Mouse (Mus musculus): ENCODE measurements around the gene Dcp1b.
A peak's percentile ranks its signal among the peaks of the same experiment; 100 is the strongest.

Gene Dcp1b

GRCm38 (mm10) chr6:119175078-119175853, at the start of gene Dcp1b:
Dcp1b (plus strand) TSS chr6:119175253.
- DNase-seq = peak; percentile 82

- no peak for DNase-seq
Observed at GRCm38 (mm10) chr6:119126991-119127390, 48.1 kb upstream of the Dcp1b start.

GRCm38 (mm10) chr6:119128076-119128475, 47.0 kb upstream of the Dcp1b start:
- no peak for DNase-seq

- no peak for DNase-seq
Observed at GRCm38 (mm10) chr6:119128521-119128920, 46.5 kb upstream of the Dcp1b start.

- no peak for DNase-seq
Observed at GRCm38 (mm10) chr6:119129664-119130063, 45.4 kb upstream of the Dcp1b start.

- no peak for DNase-seq
Observed at GRCm38 (mm10) chr6:119132111-119132735, 42.8 kb upstream of the Dcp1b start.

- no peak for DNase-seq
Observed at GRCm38 (mm10) chr6:119132863-119133262, 42.2 kb upstream of the Dcp1b start.

GRCm38 (mm10) chr6:119137768-119138167, 37.3 kb upstream of the Dcp1b start:
- no peak for DNase-seq

- DNase-seq = no peak
Observed at GRCm38 (mm10) chr6:119139561-119139960, 35.5 kb upstream of the Dcp1b start.

GRCm38 (mm10) chr6:119145109-119145508, 29.9 kb upstream of the Dcp1b start:
- no peak for DNase-seq

GRCm38 (mm10) chr6:119165677-119166076, 9.4 kb upstream of the Dcp1b start:
- no peak for DNase-seq

GRCm38 (mm10) chr6:119174307-119175074, 562 bp upstream of the Dcp1b start:
- DNase-seq = no peak

- no peak for DNase-seq
Observed at GRCm38 (mm10) chr6:119176103-119176502, 1.1 kb downstream of the Dcp1b start.

GRCm38 (mm10) chr6:119177101-119177500, 2.0 kb downstream of the Dcp1b start:
- no peak for DNase-seq

- DNase-seq = no peak
Observed at GRCm38 (mm10) chr6:119180188-119180587, 5.1 kb downstream of the Dcp1b start.

GRCm38 (mm10) chr6:119182211-119182610, 7.2 kb downstream of the Dcp1b start:
- no peak for DNase-seq

GRCm38 (mm10) chr6:119183781-119184180, 8.7 kb downstream of the Dcp1b start:
- DNase-seq = no peak

GRCm38 (mm10) chr6:119186658-119187057, 11.6 kb downstream of the Dcp1b start:
- DNase-seq = no peak

- DNase-seq = no peak
Observed at GRCm38 (mm10) chr6:119187631-119188030, 12.6 kb downstream of the Dcp1b start.

GRCm38 (mm10) chr6:119191478-119191877, 16.4 kb downstream of the Dcp1b start:
- DNase-seq = no peak

GRCm38 (mm10) chr6:119193571-119194154, 18.6 kb downstream of the Dcp1b start:
- DNase-seq = no peak

GRCm38 (mm10) chr6:119194161-119194560, 19.1 kb downstream of the Dcp1b start:
- DNase-seq = no peak

- no peak for DNase-seq
Observed at GRCm38 (mm10) chr6:119194601-119195000, 19.5 kb downstream of the Dcp1b start.
